Mouse (Mus musculus) small intestine, adult 2 months (tissue): Measurements from ENCODE around the gene Ppp1r11.

Experiments
- CTCF ChIP-seq: fragments of 200-500 bp; IDR thresholded peaks from 2 replicates; pipeline ENCODE4 v1.5.1; 2012; ENCODE audit warnings: low read depth, mild to moderate bottlenecking, control low read depth, inconsistent platforms, low read length, moderate library complexity, mixed read lengths; ENCODE audit not compliant: insufficient replicate concordance, insufficient read length; ENCODE audit errors: extremely low read depth
- POLR2A ChIP-seq: fragments of 200-500 bp; IDR thresholded peaks from 2 replicates; pipeline ENCODE4 v1.6.1; 2012; ENCODE audit warnings: low read depth, mild to moderate bottlenecking, control low read depth, inconsistent platforms, low read length, moderate library complexity

DNA sequence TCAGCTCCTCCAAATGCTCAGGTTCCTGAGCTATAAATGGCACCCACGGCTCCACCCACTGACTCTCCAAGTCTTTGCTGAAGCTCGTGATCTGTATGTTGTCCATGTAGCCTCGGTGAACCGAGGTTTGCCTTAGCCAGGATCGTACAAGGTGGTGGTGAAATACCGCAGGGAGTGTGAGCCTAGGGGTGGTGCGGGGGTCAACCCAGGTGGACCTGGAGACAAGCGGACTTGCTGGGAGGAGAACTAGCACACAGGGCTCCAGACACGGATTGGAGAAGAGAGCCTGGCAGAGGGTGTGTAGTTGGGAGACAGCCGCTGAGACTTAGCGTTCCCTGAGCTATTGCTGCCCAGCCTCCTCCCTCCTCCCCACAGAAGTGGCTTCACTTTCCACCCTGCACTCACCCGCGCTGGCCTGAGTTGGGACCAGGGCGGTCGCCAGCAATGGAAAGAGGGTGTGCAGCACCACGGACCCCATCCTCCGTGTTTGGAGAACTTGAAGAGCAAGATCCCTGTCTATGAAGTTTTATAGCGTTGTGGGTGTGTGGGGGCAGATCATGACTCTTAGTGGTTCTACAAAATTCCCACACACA is 29.8 kb upstream of the Ppp1r11 start, which contains the start of gene 2410137M14Rik:
- TF ChIP-seq CTCF (no peak), POLR2A (no peak)
